Mouse (Mus musculus) spleen, embryonic (tissue): Measurements from ENCODE around the gene Serinc4.

Experiments
- CTCF ChIA-PET: fragments of 350-600 bp; sonication (Branson Sonifier 250); formaldehyde crosslinking; loops from one replicate; lab custom pipeline; 2022; lab: Charles Lee

The Serinc4 gene

DNA sequence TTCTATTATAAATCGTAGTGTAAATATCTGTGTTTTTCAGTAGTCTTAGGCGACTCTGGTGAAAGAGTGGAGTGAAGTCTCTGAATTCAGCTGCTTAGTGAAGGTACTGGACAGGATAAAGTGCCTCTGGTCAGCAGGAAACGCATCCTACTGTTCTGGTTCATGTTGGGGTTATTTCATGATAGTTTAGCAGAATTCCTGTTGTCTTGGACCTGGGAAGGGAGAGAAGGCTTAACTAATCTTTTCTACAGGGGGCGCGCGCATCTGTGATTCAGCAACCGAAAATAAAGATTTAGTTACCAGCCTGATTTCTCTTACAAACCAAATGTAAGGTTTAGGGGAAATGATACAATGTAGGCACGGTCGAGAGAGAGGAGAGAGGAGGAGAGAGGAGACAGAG is 8.4 kb downstream of the Serinc4 start:
- CTCF ChIA-PET: no interaction called here

DNA sequence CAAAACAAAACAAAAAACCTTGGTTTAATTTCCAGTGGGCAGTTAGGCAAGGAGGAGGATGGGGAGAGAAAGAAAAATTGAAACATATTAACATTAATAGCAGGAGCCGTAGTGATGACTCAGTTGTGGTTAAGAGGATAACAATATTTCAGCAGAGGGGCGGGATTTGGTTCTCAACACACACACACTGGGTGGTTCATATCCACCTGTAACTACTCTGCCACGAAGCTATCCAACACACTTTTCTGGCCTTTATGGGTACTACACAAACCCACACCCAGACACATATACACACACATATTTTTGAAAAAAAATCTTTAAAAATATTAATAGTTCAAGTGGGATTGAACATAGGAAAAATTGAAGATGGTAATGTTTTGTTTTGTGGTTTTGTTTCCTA is 9.6 kb downstream of the Serinc4 start:
- CTCF ChIA-PET: no interaction called here

DNA sequence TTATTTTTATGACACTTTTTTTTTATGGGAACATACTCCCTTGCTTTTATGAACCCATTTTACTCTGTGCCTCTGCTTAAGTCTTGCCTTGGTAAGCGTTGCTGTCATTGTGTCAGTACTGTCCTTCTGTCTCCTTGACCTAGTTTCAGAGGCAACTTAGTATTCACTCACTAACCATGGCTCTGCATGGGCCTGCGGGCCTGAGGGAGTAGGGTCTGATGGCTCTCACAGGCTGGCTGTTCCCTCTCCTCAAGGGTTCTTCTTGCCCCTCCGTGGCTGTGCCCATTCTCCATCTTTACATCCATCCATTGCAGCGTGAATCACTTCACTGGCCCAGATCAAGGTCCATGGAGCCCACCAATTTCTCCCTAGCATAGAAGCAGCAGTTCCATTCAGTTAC is 10.1 kb downstream of the Serinc4 start:
- CTCF ChIA-PET: no interaction called here

DNA sequence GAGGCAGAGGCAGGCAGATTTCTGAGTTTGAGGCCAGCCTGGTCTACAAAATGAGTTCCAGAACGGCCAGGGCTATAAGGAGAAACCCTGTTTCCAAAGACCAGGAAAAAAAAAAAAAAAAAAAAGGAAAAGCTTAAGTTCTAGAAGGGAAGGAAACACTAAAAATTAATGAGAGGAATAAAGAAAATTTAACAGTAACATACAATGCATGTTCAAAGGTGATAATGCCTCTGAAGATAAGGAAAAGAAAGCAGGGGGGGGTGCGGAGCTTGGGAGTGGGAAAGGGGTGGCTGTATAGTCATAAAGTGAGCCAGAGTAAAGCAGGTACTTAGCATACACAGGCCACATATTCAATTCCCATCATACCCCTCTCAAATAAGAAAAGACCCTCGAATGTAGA is 11.5 kb downstream of the Serinc4 start:
- CTCF ChIA-PET: interaction anchor here (0.9 kb wide), 1 partner anchor 13 kb away, joined by 4 read pairs; no protein-coding TSS in a partner anchor

DNA sequence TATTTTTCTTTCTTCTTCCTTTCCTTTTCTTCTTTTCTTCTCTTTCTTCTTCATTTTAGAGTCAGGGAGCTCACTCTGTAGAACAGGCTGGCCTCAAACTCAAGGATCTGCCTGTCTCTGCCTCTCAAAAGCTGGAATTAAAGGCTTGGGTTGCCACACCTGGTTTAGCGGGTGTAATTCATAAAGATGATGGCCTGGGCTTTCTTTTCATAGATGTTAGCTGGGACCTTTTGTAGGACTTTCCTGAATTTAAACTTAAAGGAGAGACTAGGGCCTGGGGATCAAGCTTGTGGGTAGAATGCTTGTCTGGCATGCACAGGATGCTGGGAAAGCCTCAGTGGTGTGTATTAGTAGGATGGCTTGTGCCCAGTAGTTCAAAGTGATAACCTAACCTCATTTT is 12.4 kb downstream of the Serinc4 start, which contains the start of gene Ell3:
Gene Ell3, minus strand, starts transcription at position 101 of the 400 bp plus-strand sequence.
- CTCF ChIA-PET: no interaction called here

DNA sequence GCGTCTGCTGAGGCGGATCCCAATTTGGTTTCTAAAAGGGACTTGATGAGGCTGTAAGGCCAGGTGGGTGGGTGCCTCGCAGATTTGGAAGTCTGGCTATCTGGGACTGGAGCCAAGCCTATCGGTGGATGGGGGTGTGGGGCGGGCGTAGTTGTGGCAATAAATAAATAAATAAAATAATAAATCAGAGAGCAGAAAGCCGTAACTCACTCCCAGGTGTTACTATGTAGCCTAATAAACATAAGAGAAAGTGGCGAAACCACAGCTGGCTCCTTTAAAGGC is 13.6 kb downstream of the Serinc4 start:
- CTCF ChIA-PET: no interaction called here

DNA sequence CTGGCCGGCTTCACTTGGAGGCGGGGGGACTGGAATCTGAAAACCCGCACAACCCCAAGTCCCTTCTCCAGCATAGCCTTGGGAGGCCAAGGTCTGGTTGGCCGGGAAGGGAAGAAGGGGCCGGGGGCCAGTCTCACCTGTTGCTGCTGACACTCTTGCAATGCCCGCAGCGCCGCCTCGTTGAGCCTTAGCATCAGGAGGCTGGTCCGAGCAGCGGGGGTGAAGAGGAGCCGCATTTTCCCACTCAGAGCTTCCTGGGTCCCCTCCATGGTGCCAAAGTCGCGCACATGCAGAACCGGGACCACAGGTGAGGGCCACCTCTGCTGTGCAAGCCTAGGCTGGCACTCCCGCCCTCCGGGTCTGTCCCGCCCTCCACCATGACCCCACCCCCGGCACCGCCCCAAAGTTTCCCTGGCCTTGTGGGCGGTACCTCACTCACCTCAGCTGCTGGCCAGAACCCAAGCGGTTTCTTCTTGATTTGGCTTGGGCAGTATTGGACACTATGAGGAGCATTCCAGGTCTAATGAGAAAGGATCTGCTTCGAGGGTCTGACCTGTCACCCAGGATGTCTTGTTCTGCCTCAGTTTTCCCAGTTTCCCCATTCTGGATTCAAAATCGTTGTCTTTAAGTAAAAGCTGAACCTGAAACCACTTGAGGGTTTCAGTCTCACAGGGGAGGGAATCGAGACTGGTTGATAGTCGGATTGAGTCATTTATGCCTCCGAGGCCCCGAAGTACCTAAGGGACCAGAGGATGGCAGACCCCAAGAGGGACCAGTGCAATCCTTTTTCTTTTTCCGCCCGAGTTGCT is 14.1 kb downstream of the Serinc4 start:
- CTCF ChIA-PET: interaction anchor here (1.6 kb wide), 1 partner anchor 11 kb away, joined by 6 read pairs; no protein-coding TSS in a partner anchor

DNA sequence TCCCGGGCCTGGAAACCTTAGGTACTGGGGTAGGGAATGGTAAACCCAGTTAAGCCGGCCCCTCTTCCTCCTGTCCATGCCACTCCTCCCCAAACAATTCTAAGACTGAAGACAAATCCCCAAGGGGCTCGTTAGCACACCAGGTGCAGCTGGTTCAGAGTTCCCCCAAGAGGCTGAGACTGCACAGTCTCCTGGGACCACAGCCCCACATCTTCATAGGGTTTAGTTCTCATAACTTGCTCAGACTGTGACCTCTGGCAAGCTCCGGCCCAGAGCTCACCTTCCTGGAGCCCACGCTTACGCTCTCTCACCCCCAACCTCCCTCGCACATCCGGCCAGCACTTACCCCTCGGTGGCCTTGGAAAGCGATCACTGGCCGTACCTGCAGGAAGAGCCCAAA is 14.8 kb downstream of the Serinc4 start:
- CTCF ChIA-PET: interaction anchor here (1.6 kb wide), 1 partner anchor 10 kb away, joined by 6 read pairs; no protein-coding TSS in a partner anchor

DNA sequence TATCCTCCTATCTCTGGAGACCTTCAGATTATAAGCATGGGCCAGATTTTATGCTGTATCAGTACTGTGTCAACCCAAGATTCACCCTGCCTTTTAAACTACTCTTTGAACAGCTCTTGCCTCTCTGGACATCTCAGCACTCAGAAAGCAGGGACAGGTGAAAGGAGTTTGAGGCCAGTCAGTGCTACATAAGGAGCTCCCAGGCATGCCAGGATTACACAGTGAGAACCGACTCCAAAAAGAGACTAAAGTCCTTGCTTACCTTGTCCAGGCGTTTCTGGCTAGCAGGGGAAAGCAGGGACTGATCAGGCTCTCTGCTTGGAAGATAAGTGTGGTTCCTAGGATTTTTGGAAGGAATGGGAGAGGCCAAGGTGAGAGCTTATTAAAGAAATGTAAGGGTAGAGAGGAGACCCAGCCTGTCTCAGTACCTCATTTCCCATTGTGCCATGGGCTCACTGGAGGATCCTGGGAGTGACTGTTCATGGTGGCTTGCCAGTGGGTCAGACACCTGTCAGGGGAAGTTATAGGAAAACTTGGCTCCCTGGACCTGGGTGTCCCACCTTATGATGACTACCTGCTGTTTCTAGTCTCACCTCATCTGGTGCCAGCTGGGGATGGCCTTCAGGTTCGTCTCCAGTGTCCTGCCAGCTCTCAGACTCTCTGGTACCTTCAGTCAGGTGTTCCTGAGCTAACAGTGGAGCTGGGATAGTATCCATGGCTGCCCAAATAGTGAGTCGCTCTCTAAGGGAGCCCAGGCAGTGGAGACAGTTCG is 15.6 kb downstream of the Serinc4 start:
- CTCF ChIA-PET: interaction anchor here (1.6 kb wide), 1 partner anchor 9 kb away, joined by 6 read pairs; no protein-coding TSS in a partner anchor

DNA sequence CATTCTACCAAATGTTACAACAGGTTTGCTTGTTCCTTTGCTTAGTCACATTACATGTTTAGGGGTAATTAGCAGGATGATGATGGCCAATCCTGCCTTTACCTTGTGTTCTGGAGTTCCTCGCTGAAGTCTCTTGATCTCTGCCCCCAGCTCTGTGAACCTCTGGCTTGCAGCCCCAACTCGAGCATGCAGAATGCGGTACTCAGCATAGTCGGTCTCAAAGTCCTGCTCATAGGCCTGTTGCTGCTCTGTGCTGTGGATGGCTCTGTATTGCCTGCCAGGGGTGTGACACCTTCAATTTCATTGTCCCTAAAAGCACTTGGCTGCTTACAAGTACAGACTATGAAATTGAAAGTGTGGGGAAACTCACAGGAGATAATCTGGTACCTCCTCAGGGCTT is 16.8 kb downstream of the Serinc4 start:
- CTCF ChIA-PET: interaction anchor here (0.6 kb wide), 2 partner anchors 27 kb away, joined by 3 to 8 read pairs; no protein-coding TSS in a partner anchor

DNA sequence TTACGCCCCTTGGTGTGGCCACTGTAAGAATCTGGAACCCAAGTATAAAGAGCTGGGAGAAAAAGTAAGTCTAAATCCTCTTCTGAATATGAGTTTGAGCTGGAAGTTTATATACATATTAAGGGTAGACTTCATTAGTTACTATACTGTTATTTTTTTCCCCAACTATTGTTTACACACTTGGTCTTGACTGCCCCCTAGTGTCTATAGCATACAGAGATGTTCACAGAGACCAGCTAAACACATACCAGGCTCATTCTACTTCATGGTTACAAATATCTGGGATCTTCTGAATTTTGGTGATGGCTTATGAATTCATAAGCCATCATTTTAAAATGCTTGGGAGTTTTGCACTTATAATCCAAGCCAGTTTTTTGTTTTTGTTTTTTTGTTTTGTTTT is 21.7 kb downstream of the Serinc4 start:
- CTCF ChIA-PET: interaction anchor here (0.7 kb wide), 1 partner anchor 270 kb away, joined by 3 read pairs; no protein-coding TSS in a partner anchor

DNA sequence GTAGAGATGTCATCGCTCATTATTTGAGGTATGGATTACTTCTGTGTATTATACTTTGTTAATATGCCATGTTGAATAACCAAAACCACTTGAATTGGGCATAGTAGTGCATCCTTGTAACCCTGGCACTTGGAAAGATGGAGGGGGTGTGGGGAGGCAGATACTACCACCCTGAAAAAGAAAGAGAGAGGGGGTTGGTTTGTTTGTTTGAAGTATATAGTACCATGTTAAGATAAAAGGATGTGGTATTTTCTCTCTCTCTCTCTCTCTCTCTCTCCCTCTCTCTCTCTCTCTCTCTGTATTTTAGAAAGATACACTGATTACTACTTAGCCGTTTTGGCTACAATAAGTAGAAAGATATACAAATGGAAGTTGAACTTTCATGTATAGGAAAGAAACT is 30.7 kb downstream of the Serinc4 start:
- CTCF ChIA-PET: no interaction called here

DNA sequence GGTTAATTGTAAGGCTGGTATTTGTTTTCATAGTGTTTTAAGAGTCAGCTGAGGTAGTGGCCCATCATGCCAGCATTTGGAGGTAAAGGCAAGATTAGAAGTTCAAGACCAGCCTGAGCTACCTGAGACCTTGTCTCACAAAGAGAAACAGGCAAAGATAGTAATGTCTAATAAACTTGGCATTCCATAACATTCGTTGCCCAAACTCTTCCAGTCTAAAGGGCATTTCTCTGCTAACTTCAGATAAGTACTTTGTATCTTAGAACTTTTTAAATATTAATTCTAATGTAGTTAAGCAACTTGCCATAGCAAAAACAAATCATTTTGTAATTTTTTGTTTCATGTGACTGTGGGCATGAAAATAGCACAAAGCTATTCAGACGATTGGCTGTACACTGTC is 33.4 kb downstream of the Serinc4 start:
- CTCF ChIA-PET: no interaction called here

DNA sequence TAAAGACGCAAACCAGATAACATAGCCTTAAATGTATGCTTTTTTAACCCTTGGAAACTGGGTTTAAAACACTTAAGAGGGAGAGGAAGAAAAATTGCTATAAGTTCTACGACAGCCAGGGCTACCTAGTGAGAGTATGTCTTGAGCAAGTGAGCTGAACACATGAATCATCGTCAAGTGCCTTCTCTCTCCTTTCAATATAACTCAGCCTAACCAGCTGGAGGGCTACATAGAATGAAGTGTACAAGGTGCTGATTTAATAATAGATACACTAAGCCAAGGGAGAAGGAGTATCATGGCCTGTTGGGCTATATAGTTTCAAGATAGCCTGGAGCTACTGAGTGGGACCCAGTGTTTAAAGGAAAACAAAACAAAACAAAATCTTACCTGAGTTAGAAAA is 38.1 kb downstream of the Serinc4 start:
- CTCF ChIA-PET: interaction anchor here (0.7 kb wide), 1 partner anchor 139 kb away, joined by 3 read pairs; no protein-coding TSS in a partner anchor

DNA sequence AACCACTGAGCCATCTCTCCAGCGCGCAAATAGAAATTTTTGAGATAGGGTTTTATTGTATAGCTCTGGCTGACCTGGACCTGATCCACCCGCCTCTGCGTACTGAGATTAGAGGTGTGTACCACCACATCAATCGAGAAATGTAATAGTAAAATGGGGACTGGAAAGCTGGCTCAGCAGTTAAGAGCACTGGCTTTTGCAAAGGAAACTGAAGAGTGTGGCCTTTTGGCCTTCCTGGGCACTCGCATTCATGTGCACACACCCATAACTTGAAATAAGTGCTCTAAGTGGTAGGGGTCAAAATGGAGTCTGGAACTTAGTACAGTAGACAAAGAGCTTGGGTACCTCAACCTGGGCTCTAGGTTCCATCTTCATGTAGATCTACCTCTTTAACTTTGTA is 40.2 kb downstream of the Serinc4 start:
- CTCF ChIA-PET: no interaction called here

DNA sequence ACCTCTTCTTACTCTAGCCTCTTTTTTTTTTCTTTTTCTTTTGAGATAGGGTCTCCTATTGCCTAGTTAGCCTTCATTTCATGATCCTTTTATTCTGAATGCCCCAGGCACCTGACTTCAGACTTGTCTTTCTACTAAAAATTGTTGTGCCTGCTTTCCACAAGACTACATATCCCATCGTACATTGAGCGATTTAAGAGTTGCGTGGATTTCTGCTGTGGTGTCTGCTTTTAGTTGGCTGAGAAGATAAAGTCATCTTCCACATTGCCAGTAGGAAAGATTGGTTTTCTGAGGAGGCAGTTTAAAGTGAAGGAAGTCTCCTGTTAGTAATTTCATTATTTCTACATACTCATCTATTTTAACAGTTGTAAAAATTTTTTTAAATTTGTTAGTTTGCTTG is 41.0 kb downstream of the Serinc4 start:
- CTCF ChIA-PET: interaction anchor here (1.2 kb wide), 1 partner anchor 13 kb away, joined by 4 read pairs; no protein-coding TSS in a partner anchor

DNA sequence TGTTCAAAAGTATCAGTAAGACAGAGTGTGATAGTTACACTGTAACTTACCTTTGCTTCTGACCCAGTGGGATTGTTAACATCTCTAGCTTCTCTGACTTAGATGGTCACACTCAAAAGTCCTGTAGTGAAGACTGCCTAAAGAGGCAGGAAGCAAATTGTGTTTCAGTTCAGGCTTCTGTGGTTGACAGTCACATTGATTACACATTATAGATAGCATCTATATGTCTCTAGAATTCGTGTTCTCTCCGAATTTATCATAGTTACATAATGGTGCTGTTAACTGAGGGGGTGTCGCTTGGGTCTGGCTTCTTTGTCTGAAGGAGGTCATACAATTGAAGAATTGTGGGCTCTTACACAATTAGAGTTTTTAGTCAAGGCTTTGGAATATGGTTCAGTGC is 41.5 kb downstream of the Serinc4 start:
- CTCF ChIA-PET: interaction anchor here (0.7 to 1.2 kb wide), 2 partner anchors 13 to 829 kb away, joined by 3 to 4 read pairs; no protein-coding TSS in a partner anchor

DNA sequence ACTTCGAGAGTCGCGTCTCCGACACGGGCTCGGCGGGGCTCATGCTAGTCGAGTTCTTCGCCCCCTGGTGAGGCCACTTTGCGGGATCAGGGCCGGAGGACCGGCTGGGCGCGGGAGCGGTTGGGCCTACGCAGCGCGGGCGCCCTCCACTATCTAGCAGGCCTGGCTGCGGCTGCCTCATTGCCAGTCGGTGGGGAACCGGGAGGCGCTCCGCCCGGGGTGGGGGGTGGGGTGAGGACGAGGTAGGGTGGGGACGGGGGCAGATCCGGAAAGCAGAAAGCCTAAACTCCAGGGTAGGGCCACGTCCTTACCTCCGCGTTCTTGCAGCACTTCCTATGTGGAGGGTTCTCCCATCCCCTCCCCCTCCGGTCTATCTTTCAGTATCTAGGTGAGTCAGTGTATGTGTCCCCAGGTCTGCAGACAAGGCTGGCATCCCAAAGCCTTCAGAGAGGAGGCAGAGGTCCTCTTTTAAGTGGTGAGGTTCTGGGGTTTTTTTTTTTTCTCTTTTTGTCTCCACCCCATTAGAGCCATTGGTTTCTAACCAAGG is 42.4 kb downstream of the Serinc4 start:
- CTCF ChIA-PET: interaction anchor here (0.7 to 1.2 kb wide), 4 partner anchors 14 to 829 kb away, joined by 3 to 10 read pairs (median 4); no protein-coding TSS in a partner anchor

DNA sequence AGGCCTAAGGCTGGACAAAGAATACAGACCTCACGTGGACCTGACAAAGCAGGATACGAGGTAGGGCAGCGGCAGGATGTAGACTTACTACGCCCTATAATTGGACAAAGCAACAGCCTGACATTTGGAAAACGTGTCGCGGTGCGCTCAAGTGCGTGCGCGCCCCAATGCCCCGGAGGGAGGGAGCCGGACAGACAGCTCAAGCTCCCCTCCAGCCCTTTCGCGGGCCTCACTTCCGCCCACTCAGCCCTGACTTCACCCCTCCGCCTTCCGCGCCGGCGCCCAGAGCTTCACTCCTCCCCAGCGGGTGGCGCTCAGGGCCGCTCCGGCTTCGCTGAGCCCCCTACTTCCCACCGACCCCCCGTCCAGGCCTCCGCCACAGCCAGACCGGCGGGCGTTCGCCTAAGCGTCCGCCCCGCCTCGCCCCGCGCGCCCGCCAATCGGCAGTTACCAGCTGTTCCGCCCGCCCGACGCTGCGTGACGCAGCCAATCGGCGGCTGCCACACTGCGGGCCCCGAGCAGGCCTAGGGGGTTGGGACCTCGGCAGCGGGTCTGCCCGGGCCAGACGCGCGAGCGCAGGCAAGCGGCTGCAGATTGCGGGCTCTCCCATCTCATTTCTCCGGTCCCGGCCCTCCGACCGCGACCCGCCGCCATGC is 43.1 kb downstream of the Serinc4 start, which contains the start of the genes Pdia3 and Catsper2:
Gene Pdia3, plus strand, starts transcription at position 389 of the 656 bp plus-strand sequence.
Gene Catsper2, minus strand, starts transcription at position 406 of the 656 bp plus-strand sequence.
- CTCF ChIA-PET: interaction anchor here (0.6 to 0.8 kb wide), 7 partner anchors 15 to 343 kb away, joined by 3 to 13 read pairs (median 4); no protein-coding TSS in a partner anchor

DNA sequence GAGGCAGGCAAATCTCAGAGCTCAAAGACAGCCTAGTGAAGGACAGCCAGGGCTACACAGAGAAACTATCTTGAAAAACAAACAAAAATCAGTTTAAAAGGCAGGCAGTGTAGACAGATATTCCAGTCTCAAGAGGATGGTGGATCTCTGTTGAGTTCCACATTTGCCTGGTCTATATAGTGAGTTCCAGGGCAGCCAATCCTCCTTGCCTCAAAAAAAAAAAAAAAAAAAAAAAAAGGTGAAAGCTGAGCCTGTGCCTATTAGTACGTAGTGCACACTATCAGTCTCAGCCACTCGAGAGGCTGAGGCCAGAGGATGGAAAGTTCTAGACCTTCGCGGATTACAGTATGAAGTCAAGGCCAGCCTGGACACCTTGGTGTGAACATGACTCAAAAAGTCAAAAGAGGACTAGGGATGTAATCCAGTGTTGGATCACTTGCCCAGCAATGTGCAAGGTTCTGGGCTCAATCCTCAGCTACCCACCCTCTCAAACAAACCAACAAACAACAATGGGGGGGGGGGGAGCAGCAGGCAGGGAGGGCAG is 43.7 kb downstream of the Serinc4 start:
- CTCF ChIA-PET: interaction anchor here (0.6 to 0.8 kb wide), 6 partner anchors 27 to 343 kb away, joined by 3 to 13 read pairs (median 6); no protein-coding TSS in a partner anchor

DNA sequence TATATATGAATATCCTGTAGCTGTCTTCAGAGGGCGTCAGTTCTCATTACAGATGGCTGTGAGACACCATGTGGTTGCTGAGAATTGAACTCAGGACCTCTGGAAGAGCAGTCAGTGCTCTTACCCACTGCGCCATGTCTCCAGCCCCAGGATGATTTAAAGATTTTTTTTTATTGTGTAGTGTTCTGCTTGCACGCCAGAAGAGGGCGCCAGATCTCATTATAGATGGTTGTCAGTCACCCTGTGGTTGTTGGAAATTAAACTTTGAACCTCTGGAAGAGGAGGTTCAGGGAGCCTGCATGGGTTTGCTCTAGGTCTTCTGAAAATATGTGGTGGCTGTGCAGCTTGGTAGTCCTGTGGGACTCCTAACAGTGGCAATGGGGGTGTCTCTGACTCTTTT is 48.4 kb downstream of the Serinc4 start:
- CTCF ChIA-PET: no interaction called here
